Mouse (Mus musculus) liver, embryonic 14.5 days (tissue): Measurements from ENCODE around the gene Tbc1d10c. TPM values are rescaled to one million over a fixed set of nuclear protein-coding genes. Genes with fewer than 3 reads are reported as not detected.
A peak's percentile ranks its signal among the peaks of the same experiment; 100 is the strongest.

ENCODE experiments used
- ATAC-seq: fragments of 200-750 bp; cut with Nextera tagmentation; 2 replicates; pipeline ENCODE4 v1.8.0; 2017; ENCODE audit warnings: moderate number of reproducible peaks, mild to moderate bottlenecking, moderate library complexity; ENCODE audit not compliant: insufficient read depth
- DNase-seq, 3 experiments: peaks; one replicate each; pipeline ENCODE4 v3.0.0-alpha.2; 2012 to 2013; ENCODE audit warnings: low read depth in 3 of 3, low spot score in 3 of 3
- H3K27ac ChIP-seq: fragments of 300-500 bp; sonication (generic); 2 replicates; pipeline ENCODE4 v1.5.1; 2014; ENCODE audit warnings: moderate library complexity, mild to moderate bottlenecking, control low read depth, inconsistent platforms
- H3K27me3 ChIP-seq: fragments of 300-500 bp; sonication (generic); 2 replicates; pipeline ENCODE4 v1.6.1; 2014; ENCODE audit warnings: mild to moderate bottlenecking, low read length, moderate library complexity; ENCODE audit not compliant: control insufficient read depth, insufficient read depth
- H3K36me3 ChIP-seq: fragments of 300-500 bp; sonication (generic); replicated peaks from 2 replicates; pipeline ENCODE4 v1.6.1; 2014; ENCODE audit warnings: low read depth; ENCODE audit not compliant: control insufficient read depth, insufficient read depth
- H3K4me1 ChIP-seq, 2 experiments: fragments of 200-500 bp in 1 of 2; fragments of 300-500 bp in 1 of 2; sonication (generic) in 1 of 2; replicated peaks; 2 replicates each; pipeline ENCODE4 v1.6.1; 2012 to 2014; ENCODE audit warnings: antibody characterized with exemption in 1 of 2, inconsistent platforms in 1 of 2, low read length in 1 of 2; ENCODE audit not compliant: control insufficient read depth in 2 of 2, insufficient read depth in 2 of 2
- H3K4me2 ChIP-seq: fragments of 300-500 bp; sonication (generic); 2 replicates; pipeline ENCODE4 v1.6.1; 2014; ENCODE audit warnings: low read depth, mild to moderate bottlenecking, control low read depth, moderate library complexity
- H3K4me3 ChIP-seq, 2 experiments: fragments of 200-500 bp in 1 of 2; fragments of 300-500 bp in 1 of 2; sonication (generic) in 1 of 2; 2 replicates each; pipeline ENCODE4 v1.5.1; 2012 to 2014; ENCODE audit warnings: low read depth in 2 of 2, low read length in 2 of 2, mild to moderate bottlenecking in 2 of 2, control low read depth in 1 of 2, inconsistent platforms in 1 of 2, moderate library complexity in 1 of 2; ENCODE audit not compliant: insufficient read depth in 1 of 2
- H3K9ac ChIP-seq: fragments of 300-500 bp; sonication (generic); replicated peaks from 2 replicates; pipeline ENCODE4 v1.6.1; 2014; ENCODE audit warnings: mild to moderate bottlenecking, control low read depth, moderate library complexity
- H3K9me3 ChIP-seq: fragments of 300-500 bp; sonication (generic); 2 replicates; pipeline ENCODE4 v1.6.1; 2016; ENCODE audit warnings: low read length, mixed read lengths; ENCODE audit not compliant: control insufficient read depth
- CTCF ChIP-seq: IDR thresholded peaks from 2 replicates; pipeline ENCODE4 v1.5.1; 2016; ENCODE audit warnings: antibody characterized with exemption, low read depth, control low read depth
- EP300 ChIP-seq: IDR thresholded peaks from 2 replicates; pipeline ENCODE4 v1.6.1; 2016; ENCODE audit warnings: antibody characterized with exemption, low read depth
- WGBS: fragments of 180-500 bp; shearing (Covaris S2); extraction: QIAGEN DNeasy Blood & Tissue Kit; methylation state at CpG from one replicate; pipeline ENCODE4 v1.1.7; 2014; ENCODE audit not compliant: insufficient replicate concordance; 5-methylcytosine and 5-hydroxymethylcytosine counted together
- polyA plus RNA-seq, 2 experiments: library from polyadenylated mRNA; depleted of rRNA in 1 of 2; stranded (reverse) in 1 of 2; unstranded in 1 of 2; fragments of >200 nt; fragmentation: Nextera tagmentation in 1 of 2; extraction: Ambion mirVana in 1 of 2; gene quantifications; 2 replicates each; pipeline versions ENCODE4 v1.2.1 to v1.2.3; 2012 to 2014

The Tbc1d10c gene
- polyA plus RNA-seq, 2 experiments, result 2.5 to 2.6 TPM

- ATAC-seq, result no peak
- peaks cover 5 to 14% of the 10 kb centered on the region in 2 experiments; a peak in 3 of 4 replicates for H3K4me1 ChIP-seq
Observed at GRCm38 (mm10) chr19:4227894-4228678, 37.0 kb upstream of the Tbc1d10c start.

GRCm38 (mm10) chr19:4227446-4227845 is 36.4 kb upstream of the Tbc1d10c start:
- no peak overlapping the region for H3K9ac ChIP-seq
- no peaks in the 10 kb centered on the region for H3K36me3 ChIP-seq
- no peak overlapping the region for H3K27ac ChIP-seq
- peaks cover 2% of the 10 kb centered on the region; the same call in 1 of the 2 replicates for H3K27me3 ChIP-seq
- H3K9me3 ChIP-seq, result no peaks in the 10 kb centered on the region
- H3K4me3 ChIP-seq, result no peak overlapping the region
- TF ChIP-seq CTCF (no peak), EP300 (no peak)
- no peak for DNase-seq
- 35% methylated on average over 5 of the region's 5 CpGs for WGBS
- no peak for ATAC-seq
- peaks cover 3 to 10% of the 10 kb centered on the region in 2 experiments; a peak in 3 of 4 replicates for H3K4me1 ChIP-seq
- H3K4me2 ChIP-seq, result no peak overlapping the region

More at GRCm38 (mm10) chr19:4227894-4228678, 37.0 kb upstream of the Tbc1d10c start:
- no peaks in the 10 kb centered on the region for H3K36me3 ChIP-seq
- H3K9me3 ChIP-seq, result no peaks in the 10 kb centered on the region
- no peak overlapping the region for H3K4me3 ChIP-seq
- peaks cover 2% of the 10 kb centered on the region; the same call in 1 of the 2 replicates for H3K27me3 ChIP-seq
- no peak overlapping the region for H3K27ac ChIP-seq
- no peak overlapping the region for H3K4me2 ChIP-seq
- 4% methylated on average over 8 of the region's 8 CpGs for WGBS
- peak; percentile 96 for TF ChIP-seq CTCF
- TF ChIP-seq EP300, result no peak
- peak; percentile 57 to 74 (median 68) for DNase-seq
- H3K9ac ChIP-seq, result no peak overlapping the region

GRCm38 (mm10) chr19:4226779-4227178 is 35.7 kb upstream of the Tbc1d10c start:
- H3K4me1 ChIP-seq, result peaks cover 0 to 7% of the 10 kb centered on the region in 2 experiments; a peak in 2 of 4 replicates
- TF ChIP-seq CTCF (no peak), EP300 (no peak)
- H3K9me3 ChIP-seq, result no peaks in the 10 kb centered on the region
- DNase-seq (no peak), ATAC-seq (no peak)
- no peaks in the 10 kb centered on the region for H3K36me3 ChIP-seq
- peaks cover 2% of the 10 kb centered on the region; the same call in 1 of the 2 replicates for H3K27me3 ChIP-seq
- 66% methylated on average over 7 of the region's 7 CpGs for WGBS
- no peak overlapping the region for H3K9ac ChIP-seq
- no peak overlapping the region for H3K4me3 ChIP-seq
- no peak overlapping the region for H3K27ac ChIP-seq
- H3K4me2 ChIP-seq, result no peak overlapping the region

GRCm38 (mm10) chr19:4222165-4222564 is 31.1 kb upstream of the Tbc1d10c start:
- Histone ChIP-seq H3K4me2 (no peak overlapping the region), H3K36me3 (no peaks in the 10 kb centered on the region), H3K9ac (no peak overlapping the region), H3K4me1 (peaks cover 0 to 8% of the 10 kb centered on the region in 2 experiments; a peak in 3 of 4 replicates), H3K27me3 (peaks cover 12% of the 10 kb centered on the region), H3K27ac (no peak overlapping the region), H3K9me3 (no peaks in the 10 kb centered on the region), H3K4me3 (no peak overlapping the region)
- TF ChIP-seq EP300 (no peak), CTCF (no peak)
- DNase-seq (no peak), ATAC-seq (no peak)
- WGBS, result 48% methylated on average over 11 of the region's 11 CpGs

GRCm38 (mm10) chr19:4220957-4221743 is 30.1 kb upstream of the Tbc1d10c start:
- H3K4me3 ChIP-seq, result no peak overlapping the region
- H3K4me2 ChIP-seq, result no peak overlapping the region
- no peak overlapping the region for H3K9ac ChIP-seq
- H3K36me3 ChIP-seq, result no peaks in the 10 kb centered on the region
- no peak overlapping the region for H3K27ac ChIP-seq
- peaks cover 19% of the 10 kb centered on the region for H3K27me3 ChIP-seq
- TF ChIP-seq EP300 (no peak), CTCF (no peak)
- WGBS, result 28% methylated on average over 14 of the region's 14 CpGs
- H3K9me3 ChIP-seq, result no peaks in the 10 kb centered on the region
- peaks cover 0 to 10% of the 10 kb centered on the region in 2 experiments; a peak in 3 of 4 replicates for H3K4me1 ChIP-seq
- ATAC-seq (no peak), DNase-seq (no peak)
